Mouse (Mus musculus) right cerebral cortex, postnatal 25 days (tissue): ENCODE results near the gene Bnc1.

Experiments used
- DNase-seq: peaks from one replicate; pipeline ENCODE4 v3.0.0; 2022

Gene Bnc1

DNA sequence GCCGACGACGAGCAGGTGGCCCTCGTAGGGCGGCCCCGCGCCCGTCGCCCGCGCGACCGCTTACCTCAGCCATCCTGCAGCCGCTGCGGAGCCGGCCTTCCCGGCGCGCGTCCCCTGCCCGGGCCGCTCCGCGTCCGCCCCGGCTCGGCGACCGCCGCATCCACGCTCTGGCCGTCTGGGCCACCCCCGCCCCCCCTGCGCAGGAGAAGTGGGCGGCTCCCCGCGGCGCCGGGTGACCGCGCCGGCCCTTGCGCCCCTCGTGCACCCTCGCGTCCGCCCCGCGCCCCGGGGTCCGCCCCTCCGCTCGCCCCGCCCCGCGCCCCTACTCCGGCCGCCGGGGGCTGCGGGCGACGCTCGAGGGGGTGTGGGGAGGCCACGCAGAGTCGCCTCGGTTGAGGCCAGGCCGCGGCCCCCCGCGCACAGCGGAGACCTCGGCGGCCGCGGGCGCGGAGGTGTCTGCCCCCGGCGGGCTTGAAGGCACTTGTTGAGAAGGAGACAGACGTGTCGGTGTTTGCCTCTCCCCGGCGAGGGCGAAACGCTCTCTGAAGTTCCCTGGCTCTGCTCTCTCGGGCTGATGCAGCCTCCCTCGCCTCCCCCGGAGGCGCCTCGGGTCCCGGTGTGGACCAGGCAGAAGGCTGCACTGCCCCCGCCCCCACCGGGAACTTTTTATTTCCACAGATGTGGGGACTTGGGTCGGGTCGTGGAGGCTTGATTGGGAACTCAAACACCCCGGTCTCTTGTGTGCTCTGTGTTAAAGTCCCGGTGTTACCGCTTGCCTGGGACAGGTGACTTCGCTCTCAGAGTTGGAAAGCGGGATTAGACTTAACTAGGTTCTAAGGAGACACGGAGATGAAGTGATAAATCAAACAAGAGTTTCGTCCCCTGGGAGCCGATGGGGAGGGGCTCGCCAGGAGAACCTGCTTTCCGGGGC, at the start of gene Bnc1:
Bnc1 (minus strand) TSS at position 162 of the 931 bp plus-strand sequence.
- DNase-seq, result no peak

GRCm38 (mm10) chr7:82033347-82033746, 41.3 kb upstream of the Bnc1 start:
- no peak for DNase-seq

- DNase-seq, result no peak
Observed at GRCm38 (mm10) chr7:82029666-82030065, 37.6 kb upstream of the Bnc1 start.

- no peak for DNase-seq
Observed at GRCm38 (mm10) chr7:82025802-82026201, 33.7 kb upstream of the Bnc1 start.

DNA sequence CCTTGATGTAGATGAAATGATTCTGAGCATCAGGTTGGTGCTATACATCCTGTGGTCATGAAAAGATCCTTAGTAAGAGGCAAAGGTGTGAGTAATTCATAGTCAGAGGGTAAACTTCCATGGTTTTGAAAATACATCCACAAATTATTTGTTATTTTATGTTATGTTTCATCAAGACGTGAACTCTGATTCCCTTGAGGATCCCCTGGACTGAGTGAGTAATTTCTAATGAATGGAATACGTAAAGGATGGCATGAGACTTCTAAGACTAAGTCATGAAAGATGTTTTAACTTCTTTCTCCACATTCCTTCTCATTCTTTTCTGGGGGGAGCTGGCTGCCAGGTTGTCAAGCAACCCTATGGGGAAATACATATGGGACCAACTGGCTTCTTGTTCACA, 31.6 kb upstream of the Bnc1 start:
- no peak for DNase-seq

DNA sequence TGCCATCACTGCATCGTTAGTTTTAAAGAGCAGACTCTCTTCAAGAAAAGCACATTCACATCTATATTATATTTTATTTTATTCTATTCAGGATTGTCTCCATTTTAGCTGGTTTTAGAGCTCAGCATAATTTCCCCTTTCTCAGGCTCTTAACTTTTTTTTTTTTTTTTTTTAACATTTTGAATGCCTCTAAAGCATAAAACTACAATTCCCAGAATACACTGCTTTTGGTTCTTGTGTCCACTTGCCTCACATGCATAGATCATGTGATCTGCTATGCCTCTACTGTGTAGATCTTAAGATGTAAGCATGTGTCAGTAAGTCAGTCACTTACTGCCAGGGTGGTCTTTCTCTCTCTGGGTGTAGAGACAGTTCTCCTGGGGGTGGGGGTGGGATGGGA, 30.3 kb upstream of the Bnc1 start:
- no peak for DNase-seq

- no peak for DNase-seq
Observed at GRCm38 (mm10) chr7:82018031-82018430, 25.9 kb upstream of the Bnc1 start.

DNA sequence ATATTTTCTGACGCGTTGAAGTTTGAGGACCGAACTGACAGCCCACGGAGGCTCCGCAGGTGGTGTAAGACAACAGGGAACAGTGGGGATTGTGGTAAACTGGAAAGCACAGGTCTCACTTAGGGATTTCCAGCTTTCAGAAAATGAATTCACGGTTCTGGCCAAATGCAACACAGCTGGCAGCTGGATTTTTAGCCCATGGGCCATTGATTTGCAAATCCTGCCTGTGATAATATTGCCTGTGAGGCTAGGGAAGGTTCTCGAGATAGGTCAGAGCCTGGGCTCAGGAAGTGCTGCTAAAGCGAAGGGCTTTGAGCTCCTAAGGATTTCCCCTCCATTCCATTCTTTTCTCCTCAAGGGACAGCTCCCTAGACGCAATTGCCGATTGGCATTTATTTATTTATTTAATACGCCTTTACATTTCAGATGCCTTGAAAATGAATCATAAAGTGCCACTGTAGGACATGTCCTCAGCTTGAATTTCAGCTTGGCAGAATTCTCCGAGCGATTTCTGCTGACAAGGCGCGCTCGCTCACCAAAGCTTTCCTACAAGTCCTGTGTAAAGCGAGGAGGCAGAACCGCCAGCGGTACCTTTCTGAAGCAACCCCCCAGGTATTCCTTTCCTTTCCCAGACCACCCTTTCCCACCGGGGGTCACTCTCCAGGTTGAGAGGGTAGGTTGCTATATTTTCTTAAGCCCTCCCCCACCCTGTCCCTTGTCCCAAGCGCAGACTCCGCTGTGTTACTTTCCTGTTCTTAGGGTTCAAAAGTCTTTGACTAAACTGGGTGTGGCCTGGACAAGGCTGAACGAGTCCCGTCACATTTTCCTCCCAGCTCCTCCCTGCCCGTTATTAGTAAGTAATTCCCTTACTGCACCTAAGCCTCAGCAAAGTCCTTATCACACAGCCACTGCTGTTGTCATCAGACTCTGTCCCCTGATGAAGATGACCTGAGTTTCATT, 24.9 kb upstream of the Bnc1 start:
- no peak for DNase-seq

- DNase-seq, result no peak
Observed at GRCm38 (mm10) chr7:82012472-82012871, 20.4 kb upstream of the Bnc1 start.

DNA sequence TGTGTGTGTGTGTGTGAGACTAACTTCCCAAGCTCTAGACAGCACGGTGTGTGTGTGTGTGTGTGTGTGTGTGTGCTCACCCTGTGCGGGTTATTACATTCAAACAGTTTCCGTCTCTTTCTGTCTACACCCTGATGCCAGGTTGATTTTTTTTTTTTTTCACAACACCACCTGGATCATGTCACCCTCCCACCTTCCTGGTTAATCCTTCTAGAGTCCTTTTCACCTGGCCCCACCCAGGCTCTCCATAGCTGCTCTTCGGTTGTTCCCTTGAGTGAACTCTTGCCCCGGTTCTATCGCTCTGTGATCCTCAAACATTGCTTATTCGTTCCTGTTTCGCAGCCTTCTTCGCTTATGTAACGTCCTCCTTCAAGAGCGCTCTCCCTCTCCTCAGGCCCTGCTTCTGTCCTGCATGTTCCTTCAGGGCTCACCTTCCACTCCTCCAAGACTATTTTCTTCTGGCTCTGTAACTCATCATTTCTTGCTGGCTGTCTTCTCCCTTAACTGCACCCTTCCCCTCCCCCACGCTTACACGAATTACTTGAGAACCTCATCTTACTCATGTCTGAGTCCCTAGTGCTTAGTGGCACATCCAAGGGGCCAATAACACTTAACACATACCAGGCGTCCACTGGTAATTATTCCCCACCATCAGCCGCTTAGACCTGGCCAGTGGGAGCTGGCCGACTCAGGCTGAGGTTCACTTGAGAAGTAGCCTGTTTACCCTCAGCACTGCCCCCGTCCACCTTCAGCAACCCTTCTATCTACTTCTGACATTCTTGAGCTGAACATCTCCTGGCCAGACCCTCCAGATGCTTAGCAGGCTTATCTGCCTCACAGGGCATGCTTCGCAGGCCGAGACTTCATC, 19.7 kb upstream of the Bnc1 start:
- no peak for DNase-seq

DNA sequence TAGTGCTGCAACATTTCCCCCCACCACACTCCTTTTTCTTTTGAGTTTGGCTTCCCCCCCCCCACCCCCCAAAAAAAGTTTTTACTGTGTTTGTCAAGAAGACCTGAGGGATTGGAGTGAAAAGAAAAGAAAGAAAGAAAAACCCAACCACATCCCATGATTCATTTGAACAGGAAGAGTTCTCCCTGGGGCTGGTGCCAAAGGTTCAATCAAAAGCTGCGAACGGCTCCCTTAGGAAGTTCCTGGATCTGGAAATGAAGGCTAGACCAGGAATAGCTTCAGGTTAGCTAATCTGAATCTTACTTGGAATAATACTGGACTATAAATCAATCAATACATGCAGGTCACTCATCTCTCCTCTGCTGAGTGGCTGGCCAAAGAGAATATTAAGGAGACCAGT, 15.1 kb upstream of the Bnc1 start:
- no peak for DNase-seq

GRCm38 (mm10) chr7:82004228-82004627, 12.1 kb upstream of the Bnc1 start:
- DNase-seq, result no peak

GRCm38 (mm10) chr7:81999816-82000215, 7.7 kb upstream of the Bnc1 start:
- DNase-seq, result no peak

DNA sequence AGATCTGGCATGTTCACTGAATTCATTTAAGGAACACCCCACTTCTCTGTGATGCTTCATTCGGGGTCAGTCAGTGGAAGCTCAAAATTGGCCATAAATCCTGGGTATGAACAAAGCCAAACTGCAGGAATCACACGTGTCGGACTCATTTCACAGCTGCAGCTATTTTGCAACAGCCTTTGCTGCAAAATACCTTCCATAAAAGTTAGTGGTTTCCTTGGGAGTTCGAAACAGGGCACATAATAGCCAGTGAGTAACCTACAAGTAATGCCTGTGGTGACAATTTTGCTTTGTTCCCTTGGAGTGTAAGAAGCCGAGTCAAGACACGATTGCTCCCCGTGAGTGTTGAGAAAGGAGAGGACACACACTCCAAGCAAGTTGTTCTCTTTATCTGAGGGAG, 7.3 kb upstream of the Bnc1 start:
- no peak for DNase-seq

DNA sequence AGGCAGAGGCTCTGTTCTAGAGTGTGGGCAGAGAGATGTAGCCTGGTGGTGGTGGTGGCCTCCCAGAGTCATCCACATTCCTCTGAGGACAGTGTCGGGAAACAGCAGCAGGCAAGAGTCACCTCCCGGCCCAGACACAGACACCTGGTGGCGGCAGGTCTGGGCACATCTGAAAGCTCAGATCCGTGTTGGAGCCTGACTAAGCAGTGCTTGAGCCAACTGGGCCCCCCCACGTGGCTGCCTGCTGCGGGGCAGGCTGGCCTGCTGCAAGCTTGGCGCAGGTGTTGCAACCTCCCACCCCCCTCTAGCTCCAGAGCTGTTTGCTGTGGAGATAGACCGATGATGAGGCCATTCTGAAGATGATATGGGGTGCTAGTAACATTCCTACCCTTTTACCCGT, 3.9 kb upstream of the Bnc1 start:
- DNase-seq, result no peak

DNA sequence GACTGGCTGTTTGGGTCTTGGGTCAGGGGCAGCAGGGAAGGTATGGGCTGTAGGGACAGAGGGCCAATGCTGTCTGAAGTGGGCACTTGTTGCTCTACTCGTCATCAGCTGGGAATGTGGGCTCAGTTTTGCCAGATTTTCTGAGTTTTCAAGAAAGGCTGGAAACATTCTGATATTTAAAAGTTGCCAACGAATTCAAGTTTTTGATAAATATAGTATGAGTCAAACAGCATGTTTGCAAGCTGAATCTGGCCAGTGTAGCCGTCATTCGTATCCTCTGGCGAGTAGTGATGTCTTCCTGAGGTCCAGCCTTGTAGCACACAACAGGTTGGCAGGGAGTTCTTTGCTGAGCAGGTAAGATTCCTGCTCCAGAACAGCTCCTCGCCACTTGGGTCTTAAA, 3.0 kb upstream of the Bnc1 start:
- no peak for DNase-seq

DNA sequence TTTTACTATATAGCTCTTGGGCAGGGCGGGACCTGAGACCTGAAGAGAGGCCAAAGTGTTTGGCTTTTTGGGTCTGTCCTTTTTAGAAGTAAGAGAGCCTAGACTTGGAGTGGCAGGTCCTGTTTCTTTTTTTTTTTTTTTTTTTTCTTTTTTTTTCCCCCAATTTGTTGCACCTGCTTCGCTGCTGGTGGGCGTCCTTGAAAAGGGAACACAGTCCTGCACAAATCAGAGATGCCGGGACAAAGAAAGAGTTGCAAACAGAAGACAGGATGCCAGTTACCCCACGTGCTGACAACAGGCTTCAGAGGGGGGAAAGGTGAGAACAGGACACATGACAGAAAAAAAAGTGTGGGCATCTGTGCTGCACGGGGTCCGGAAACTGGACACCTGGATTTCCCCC, 1.0 kb upstream of the Bnc1 start:
- DNase-seq, result no peak

- no peak for DNase-seq
Observed at GRCm38 (mm10) chr7:81991611-81992061, 456 bp downstream of the Bnc1 start.

- no peak for DNase-seq
Observed at GRCm38 (mm10) chr7:81991116-81991515, 976 bp downstream of the Bnc1 start.

DNA sequence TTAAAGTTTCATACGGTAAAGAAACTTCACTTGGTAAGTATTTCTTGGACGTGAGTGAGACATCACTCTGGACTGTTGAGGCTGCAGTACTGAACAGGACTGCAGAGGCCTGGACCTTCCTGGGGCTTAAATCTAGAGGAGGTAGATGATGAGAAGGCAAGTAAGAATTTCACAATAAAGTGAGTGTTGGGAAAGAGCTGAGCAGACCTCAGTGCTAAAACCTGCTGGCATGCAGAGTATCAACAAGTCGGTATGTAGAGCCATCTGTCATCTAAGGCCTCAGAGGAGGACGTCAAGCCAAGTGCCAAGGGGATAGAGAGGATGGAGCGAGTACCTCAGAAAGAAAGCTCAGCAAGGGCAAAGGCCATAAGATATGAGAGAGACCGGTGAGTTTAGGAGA, 8.4 kb downstream of the Bnc1 start:
- no peak for DNase-seq

DNA sequence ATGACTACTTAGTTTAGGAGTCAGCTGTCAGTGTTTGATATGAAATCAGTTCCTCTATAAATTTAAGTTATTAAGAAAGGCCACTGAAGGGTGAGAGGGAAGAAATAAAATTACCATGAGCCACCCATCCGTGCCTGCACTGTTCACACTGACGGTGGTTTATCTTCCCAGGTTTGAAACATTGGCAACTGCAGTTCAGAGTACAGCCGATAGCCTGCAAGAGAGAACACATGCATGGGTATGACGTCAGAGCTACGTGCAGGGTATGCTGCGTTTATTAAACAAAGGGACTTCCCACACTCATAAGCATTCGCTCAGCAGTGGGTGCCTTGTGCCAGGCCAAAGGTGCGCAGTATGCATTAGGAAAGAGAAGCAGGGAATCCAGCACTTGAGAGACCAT, 13.8 kb downstream of the Bnc1 start:
- DNase-seq, result no peak

DNA sequence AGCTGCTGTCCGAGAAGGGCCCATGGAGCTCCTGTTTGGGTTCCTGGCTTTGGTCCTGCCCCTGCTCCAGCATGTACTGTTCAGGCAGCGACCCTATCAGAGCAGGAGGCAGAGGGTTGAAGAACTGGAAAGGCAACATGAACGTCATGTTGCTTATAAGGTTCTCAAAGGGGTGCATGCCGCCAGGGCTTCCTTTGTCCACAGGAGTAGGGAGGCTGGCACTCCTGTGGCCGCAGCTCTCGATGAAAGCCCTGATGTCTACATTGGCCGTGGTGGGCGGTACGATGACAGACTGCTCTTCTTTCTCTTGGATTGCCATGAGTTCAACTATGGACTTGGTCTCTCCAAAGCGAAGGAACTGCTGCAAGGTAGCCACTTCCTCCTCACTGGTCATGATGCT, 17.5 kb downstream of the Bnc1 start:
- DNase-seq, result no peak

DNA sequence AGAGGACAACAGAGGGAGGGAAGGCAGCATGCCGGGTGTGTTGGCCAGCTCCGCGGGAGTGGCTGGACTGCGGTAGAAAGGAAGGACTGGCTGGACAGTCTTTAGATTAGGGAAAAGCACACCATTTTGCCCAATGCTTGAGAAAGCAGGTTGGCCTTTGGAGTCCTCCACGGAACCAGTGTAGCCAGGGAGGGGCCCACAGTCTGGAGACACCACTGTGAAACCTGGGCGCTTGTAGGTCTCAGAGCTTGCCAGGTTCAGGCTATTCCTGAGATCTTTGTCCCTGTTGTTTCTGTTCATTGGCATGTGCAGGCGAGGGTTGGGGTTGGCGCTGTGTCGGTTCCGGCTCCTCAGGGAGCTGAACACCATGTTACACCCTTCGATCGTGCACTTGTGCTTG, 18.2 kb downstream of the Bnc1 start:
- DNase-seq, result no peak
